Mouse (Mus musculus) embryonic facial prominence, embryonic 15.5 days (tissue): ENCODE results near the gene Tab1. TPM values are rescaled to one million over a fixed set of nuclear protein-coding genes. Genes with fewer than 3 reads are reported as not detected.
"Not testable (repeated sequence)": the region's sequence is repeated elsewhere in the genome, so short reads cannot be mapped to it uniquely, and the experiment has no call there.

ENCODE experiments used
- ATAC-seq: fragments of 200-750 bp; cut with Nextera tagmentation; 2 replicates; pipeline ENCODE4 v1.8.0; 2017; ENCODE audit warnings: low read depth, moderate TSS enrichment; ENCODE audit not compliant: insufficient number of reproducible peaks, low FRiP score, low TSS enrichment
- H3K27ac ChIP-seq: fragments of 300-500 bp; sonication (generic); replicated peaks from 2 replicates; pipeline ENCODE4 v1.5.1; 2015; ENCODE audit warnings: mild to moderate bottlenecking, inconsistent platforms
- H3K27me3 ChIP-seq: fragments of 300-500 bp; sonication (generic); 2 replicates; pipeline ENCODE4 v1.6.1; 2015; ENCODE audit warnings: inconsistent platforms
- H3K36me3 ChIP-seq: fragments of 300-500 bp; sonication (generic); 2 replicates; pipeline ENCODE4 v1.6.1; 2015; ENCODE audit warnings: mild to moderate bottlenecking, inconsistent platforms
- H3K4me1 ChIP-seq: fragments of 300-500 bp; sonication (generic); 2 replicates; pipeline ENCODE4 v1.6.1; 2015; ENCODE audit warnings: inconsistent platforms
- H3K4me2 ChIP-seq: fragments of 300-500 bp; sonication (generic); replicated peaks from 2 replicates; pipeline ENCODE4 v1.6.1; 2015; ENCODE audit warnings: mild to moderate bottlenecking, inconsistent platforms
- H3K4me3 ChIP-seq: fragments of 300-500 bp; sonication (generic); replicated peaks from 2 replicates; pipeline ENCODE4 v1.5.1; 2015; ENCODE audit warnings: mild to moderate bottlenecking, inconsistent platforms
- H3K9ac ChIP-seq: fragments of 300-500 bp; sonication (generic); 2 replicates; pipeline ENCODE4 v1.6.1; 2015; ENCODE audit warnings: inconsistent platforms
- H3K9me3 ChIP-seq: fragments of 300-500 bp; sonication (generic); replicated peaks from 2 replicates; pipeline ENCODE4 v1.6.1; 2016; ENCODE audit warnings: inconsistent platforms
- WGBS: fragments of 180-500 bp; shearing (Covaris S2); methylation state at CpG from one replicate; pipeline ENCODE4 v1.1.7; 2015; 5-methylcytosine and 5-hydroxymethylcytosine counted together
- polyA plus RNA-seq: library from polyadenylated mRNA; unstranded; fragments of >200 nt; fragmentation: Nextera tagmentation; extraction: Ambion mirVana; gene quantifications from 2 replicates; pipeline ENCODE4 v1.2.1, GENCODE M21; 2015

Gene Tab1
- polyA plus RNA-seq, 1 experiment from 2014 or later = 38.2 TPM

- WGBS = 91% methylated on average over 8 of the region's 8 CpGs
- no peaks in the 10 kb centered on the region for H3K9me3 ChIP-seq
- no peaks in the 10 kb centered on the region for H3K36me3 ChIP-seq
- H3K4me2 ChIP-seq = no peak overlapping the region
- no peak for ATAC-seq
- no peak overlapping the region for H3K27ac ChIP-seq
- no peak overlapping the region for H3K4me3 ChIP-seq
- no peak overlapping the region for H3K9ac ChIP-seq
- no peaks in the 10 kb centered on the region for H3K4me1 ChIP-seq
- H3K27me3 ChIP-seq = no peaks in the 10 kb centered on the region
These were observed 25.8 kb upstream of the Tab1 start for GRCm38 (mm10) chr15:80107143-80107542.

GRCm38 (mm10) chr15:80107575-80107974, 25.4 kb upstream of the Tab1 start:
- ATAC-seq = no peak
- Histone ChIP-seq H3K9ac (no peak overlapping the region), H3K27me3 (no peaks in the 10 kb centered on the region), H3K4me3 (no peak overlapping the region), H3K27ac (no peak overlapping the region), H3K36me3 (no peaks in the 10 kb centered on the region), H3K9me3 (no peaks in the 10 kb centered on the region), H3K4me2 (no peak overlapping the region), H3K4me1 (no peaks in the 10 kb centered on the region)
- WGBS = 82% methylated on average over 3 of the region's 3 CpGs

- WGBS = 78% methylated on average over 12 of the region's 12 CpGs
- no peaks in the 10 kb centered on the region for H3K4me1 ChIP-seq
- H3K9ac ChIP-seq = no peak overlapping the region
- ATAC-seq = no peak
- no peaks in the 10 kb centered on the region for H3K36me3 ChIP-seq
- H3K27me3 ChIP-seq = no peaks in the 10 kb centered on the region
- H3K9me3 ChIP-seq = no peaks in the 10 kb centered on the region
- H3K4me2 ChIP-seq = no peak overlapping the region
- H3K27ac ChIP-seq = no peak overlapping the region
- H3K4me3 ChIP-seq = no peak overlapping the region
These were observed 21.5 kb upstream of the Tab1 start for GRCm38 (mm10) chr15:80111436-80111835.

GRCm38 (mm10) chr15:80112499-80112898, 20.4 kb upstream of the Tab1 start:
- Histone ChIP-seq H3K9me3 (no peaks in the 10 kb centered on the region), H3K4me3 (no peak overlapping the region), H3K27ac (no peak overlapping the region), H3K4me1 (no peaks in the 10 kb centered on the region), H3K4me2 (no peak overlapping the region), H3K36me3 (no peaks in the 10 kb centered on the region), H3K27me3 (no peaks in the 10 kb centered on the region), H3K9ac (no peak overlapping the region)
- ATAC-seq = no peak
- WGBS = 48% methylated on average over 2 of the region's 2 CpGs

- Histone ChIP-seq H3K27me3 (no peaks in the 10 kb centered on the region), H3K9ac (no peak overlapping the region), H3K36me3 (no peaks in the 10 kb centered on the region), H3K4me3 (no peak overlapping the region), H3K9me3 (no peaks in the 10 kb centered on the region), H3K27ac (no peak overlapping the region), H3K4me1 (no peaks in the 10 kb centered on the region), H3K4me2 (no peak overlapping the region)
- no peak for ATAC-seq
- WGBS = 81% methylated on average over 7 of the region's 7 CpGs
These were observed 18.5 kb upstream of the Tab1 start for GRCm38 (mm10) chr15:80114414-80114813.

- Histone ChIP-seq H3K4me3 (0 out of 2 replicates have a peak overlapping the region, but pooled peaks have one; percentile 6), H3K9ac (no peak overlapping the region), H3K36me3 (no peaks in the 10 kb centered on the region), H3K4me2 (no peak overlapping the region), H3K27me3 (no peaks in the 10 kb centered on the region), H3K9me3 (no peaks in the 10 kb centered on the region), H3K27ac (no peak overlapping the region), H3K4me1 (no peaks in the 10 kb centered on the region)
- no peak for ATAC-seq
- 58% methylated on average over 5 of the region's 5 CpGs for WGBS
These were observed 17.7 kb upstream of the Tab1 start for GRCm38 (mm10) chr15:80115256-80115655.

- no peak overlapping the region for H3K27ac ChIP-seq
- H3K4me3 ChIP-seq = no peak overlapping the region
- 73% methylated on average over 13 of the region's 13 CpGs for WGBS
These were observed 16.8 kb upstream of the Tab1 start for GRCm38 (mm10) chr15:80115866-80116794.

GRCm38 (mm10) chr15:80117154-80117553, 15.8 kb upstream of the Tab1 start:
- H3K4me1 ChIP-seq = no peaks in the 10 kb centered on the region
- H3K9me3 ChIP-seq = no peaks in the 10 kb centered on the region
- H3K4me2 ChIP-seq = no peak overlapping the region
- H3K27ac ChIP-seq = no peak overlapping the region
- H3K27me3 ChIP-seq = no peaks in the 10 kb centered on the region
- WGBS = 67% methylated on average over 8 of the region's 8 CpGs
- no peak overlapping the region for H3K9ac ChIP-seq
- ATAC-seq = no peak
- H3K4me3 ChIP-seq = no peak overlapping the region
- H3K36me3 ChIP-seq = no peaks in the 10 kb centered on the region

More at GRCm38 (mm10) chr15:80115866-80116794, 16.8 kb upstream of the Tab1 start:
- Histone ChIP-seq H3K4me1 (no peaks in the 10 kb centered on the region), H3K4me2 (no peak overlapping the region), H3K9me3 (no peaks in the 10 kb centered on the region), H3K36me3 (no peaks in the 10 kb centered on the region), H3K27me3 (no peaks in the 10 kb centered on the region), H3K9ac (no peak overlapping the region)
- no peak; the same call in 1 of the 2 replicates for ATAC-seq

- Histone ChIP-seq H3K4me1 (no peaks in the 10 kb centered on the region), H3K4me3 (no peak overlapping the region), H3K27me3 (no peaks in the 10 kb centered on the region), H3K9ac (no peak overlapping the region), H3K4me2 (no peak overlapping the region), H3K36me3 (no peaks in the 10 kb centered on the region), H3K9me3 (no peaks in the 10 kb centered on the region), H3K27ac (no peak overlapping the region)
- no peak for ATAC-seq
- 85% methylated on average over 6 of the region's 6 CpGs for WGBS
These were observed 13.9 kb upstream of the Tab1 start for GRCm38 (mm10) chr15:80119076-80119475.

- Histone ChIP-seq H3K9me3 (no peaks in the 10 kb centered on the region), H3K4me2 (no peak overlapping the region), H3K4me1 (no peaks in the 10 kb centered on the region), H3K27me3 (no peaks in the 10 kb centered on the region), H3K9ac (no peak overlapping the region), H3K27ac (no peak overlapping the region), H3K36me3 (no peaks in the 10 kb centered on the region), H3K4me3 (no peak overlapping the region)
- WGBS = 91% methylated on average over 9 of the region's 9 CpGs
- ATAC-seq = no peak
These were observed 11.1 kb upstream of the Tab1 start for GRCm38 (mm10) chr15:80121721-80122325.

- not testable (repeated sequence) for H3K4me3 ChIP-seq, H3K4me1 ChIP-seq, H3K9me3 ChIP-seq, H3K27ac ChIP-seq, H3K9ac ChIP-seq, H3K36me3 ChIP-seq, H3K27me3 ChIP-seq, ATAC-seq, H3K4me2 ChIP-seq
- 90% methylated on average over 6 of the region's 6 CpGs for WGBS
These were observed 10.5 kb upstream of the Tab1 start for GRCm38 (mm10) chr15:80122431-80122830.
